Mouse (Mus musculus) brown adipose tissue, adult 24 weeks (tissue): ENCODE results near the gene Utp4. TPM values are rescaled to one million over a fixed set of nuclear protein-coding genes. Genes with fewer than 3 reads are reported as not detected.
"Not testable (repeated sequence)": the region's sequence is repeated elsewhere in the genome, so short reads cannot be mapped to it uniquely, and the experiment has no call there.

Experiments
- H3K27ac ChIP-seq: fragments of 200-500 bp; replicated peaks from 2 replicates; pipeline ENCODE4 v1.5.1; 2012; ENCODE audit warnings: low read depth, mild to moderate bottlenecking, low read length
- H3K4me1 ChIP-seq: fragments of 200-500 bp; 2 replicates; pipeline ENCODE4 v1.6.1; 2012; ENCODE audit warnings: low read length, mixed read lengths; ENCODE audit not compliant: control insufficient read depth, insufficient read depth, insufficient read length
- H3K4me3 ChIP-seq: fragments of 200-500 bp; 2 replicates; pipeline ENCODE4 v1.5.1; 2012; ENCODE audit warnings: low read depth, mild to moderate bottlenecking, low read length, moderate library complexity; ENCODE audit not compliant: insufficient read depth
- polyA plus RNA-seq: library from polyadenylated mRNA; stranded (reverse); fragments of >200 nt; gene quantifications from 2 replicates; pipeline ENCODE4 v1.2.4, GENCODE M21; 2012; ENCODE audit not compliant: missing spikeins, insufficient read depth, insufficient read length

Gene Utp4
- polyA plus RNA-seq, 1 experiment: 24.4 TPM

GRCm38 (mm10) chr8:106925446-106925845 is 32.0 kb downstream of the Utp4 start:
- no peak overlapping the region for H3K4me3 ChIP-seq
- H3K27ac ChIP-seq: peak overlapping the region; percentile 16; the same call in 1 of the 2 replicates

GRCm38 (mm10) chr8:106927247-106927646 is 33.8 kb downstream of the Utp4 start:
- H3K4me3 ChIP-seq: no peak overlapping the region
- H3K27ac ChIP-seq: no peak overlapping the region
- H3K4me1 ChIP-seq: peaks cover 10% of the 10 kb centered on the region; the same call in 1 of the 2 replicates

More at GRCm38 (mm10) chr8:106925446-106925845, 32.0 kb downstream of the Utp4 start:
- H3K4me1 ChIP-seq: peaks cover 4% of the 10 kb centered on the region; the same call in 1 of the 2 replicates

GRCm38 (mm10) chr8:106928182-106928581 is 34.7 kb downstream of the Utp4 start:
- peaks cover 13% of the 10 kb centered on the region for H3K4me1 ChIP-seq
- not testable (repeated sequence) for H3K4me3 ChIP-seq, H3K27ac ChIP-seq

GRCm38 (mm10) chr8:106929155-106929913 is 35.9 kb downstream of the Utp4 start:
- peak overlapping the region; percentile 83 for H3K27ac ChIP-seq
- H3K4me3 ChIP-seq: no peak overlapping the region
- H3K4me1 ChIP-seq: peaks cover 13% of the 10 kb centered on the region

- peaks cover 13% of the 10 kb centered on the region for H3K4me1 ChIP-seq
- peak overlapping the region; percentile 83 for H3K27ac ChIP-seq
- no peak overlapping the region for H3K4me3 ChIP-seq
Measured at GRCm38 (mm10) chr8:106929921-106930320, 36.5 kb downstream of the Utp4 start.

- 0 out of 2 replicates have a peak overlapping the region, but pooled peaks have one; percentile 11 for H3K27ac ChIP-seq
- H3K4me3 ChIP-seq: peak overlapping the region; percentile 36
- H3K4me1 ChIP-seq: peaks cover 16% of the 10 kb centered on the region
Measured at GRCm38 (mm10) chr8:106932376-106933065, 39.1 kb downstream of the Utp4 start.

GRCm38 (mm10) chr8:106933506-106934143 is 40.2 kb downstream of the Utp4 start:
- Histone ChIP-seq H3K27ac (no peak overlapping the region), H3K4me1 (peaks cover 18% of the 10 kb centered on the region), H3K4me3 (no peak overlapping the region)

GRCm38 (mm10) chr8:106934226-106934977 is 41.0 kb downstream of the Utp4 start:
- peaks cover 18% of the 10 kb centered on the region for H3K4me1 ChIP-seq
- no peak overlapping the region for H3K27ac ChIP-seq
- H3K4me3 ChIP-seq: no peak overlapping the region

GRCm38 (mm10) chr8:106935324-106935869 is 42.0 kb downstream of the Utp4 start, which contains the start of gene Sntb2:
TSS of gene Sntb2 (plus strand) at chr8:106935750.
- H3K4me1 ChIP-seq: peaks cover 14% of the 10 kb centered on the region
- peak within 1 kb of the TSS; percentile 78 for H3K27ac ChIP-seq
- H3K4me3 ChIP-seq: peak within 1 kb of the TSS; percentile 91

- Histone ChIP-seq H3K4me1 (peaks cover 14% of the 10 kb centered on the region), H3K27ac (peak overlapping the region; percentile 78), H3K4me3 (peak overlapping the region; percentile 91)
Measured at GRCm38 (mm10) chr8:106935899-106936477, 42.6 kb downstream of the Utp4 start.

GRCm38 (mm10) chr8:106936478-106937051 is 43.1 kb downstream of the Utp4 start:
- Histone ChIP-seq H3K4me3 (peak overlapping the region; percentile 91), H3K27ac (peak overlapping the region; percentile 78), H3K4me1 (peaks cover 14% of the 10 kb centered on the region)

- H3K4me3 ChIP-seq: peak overlapping the region; percentile 91
- H3K27ac ChIP-seq: 0 out of 2 replicates have a peak overlapping the region, but pooled peaks have one; percentile 78
- peaks cover 10% of the 10 kb centered on the region for H3K4me1 ChIP-seq
Measured at GRCm38 (mm10) chr8:106937081-106937800, 43.8 kb downstream of the Utp4 start.

- H3K27ac ChIP-seq: no peak overlapping the region
Measured at GRCm38 (mm10) chr8:106941806-106942205, 48.4 kb downstream of the Utp4 start.

More at GRCm38 (mm10) chr8:106941806-106942205, 48.4 kb downstream of the Utp4 start:
- H3K4me3 ChIP-seq: no peak overlapping the region
- H3K4me1 ChIP-seq: peaks cover 15% of the 10 kb centered on the region; the same call in 1 of the 2 replicates
